Mouse (Mus musculus) thymus, adult 2 months (tissue): ENCODE measurements at regions not wholly inside any gene's neighbourhood (a gene's known extent, or its start where the extent isn't known, plus 50 kb on each side); places are given as distances from the start of the nearest gene placed in this dataset.

Experiments
- CTCF ChIP-seq: fragments of 200-500 bp; IDR thresholded peaks from 2 replicates; pipeline ENCODE4 v1.5.1; 2012; ENCODE audit warnings: mild to moderate bottlenecking, control low read depth, low read length, moderate library complexity, borderline replicate concordance; ENCODE audit not compliant: control insufficient read depth, poor library complexity, insufficient read depth; ENCODE audit errors: extremely low read depth
- POLR2A ChIP-seq: fragments of 200-500 bp; IDR thresholded peaks from 2 replicates; pipeline ENCODE4 v1.6.1; 2012; ENCODE audit warnings: mild to moderate bottlenecking, low read length, control low read depth, moderate library complexity; ENCODE audit not compliant: control insufficient read depth, poor library complexity, insufficient read depth; ENCODE audit errors: extremely low read depth

- TF ChIP-seq CTCF (no peak), POLR2A (no peak)
Observed at GRCm38 (mm10) chr2:159725158-159726076, 608.5 kb downstream of the Gm826 start.
